Mouse (Mus musculus): ENCODE measurements at regions not wholly inside any gene's neighbourhood (a gene's known extent, or its start where the extent isn't known, plus 50 kb on each side); places are given as distances from the start of the nearest gene placed in this dataset.
"Not testable (repeated sequence)": the region's sequence is repeated elsewhere in the genome, so short reads cannot be mapped to it uniquely, and the experiment has no call there.

DNA sequence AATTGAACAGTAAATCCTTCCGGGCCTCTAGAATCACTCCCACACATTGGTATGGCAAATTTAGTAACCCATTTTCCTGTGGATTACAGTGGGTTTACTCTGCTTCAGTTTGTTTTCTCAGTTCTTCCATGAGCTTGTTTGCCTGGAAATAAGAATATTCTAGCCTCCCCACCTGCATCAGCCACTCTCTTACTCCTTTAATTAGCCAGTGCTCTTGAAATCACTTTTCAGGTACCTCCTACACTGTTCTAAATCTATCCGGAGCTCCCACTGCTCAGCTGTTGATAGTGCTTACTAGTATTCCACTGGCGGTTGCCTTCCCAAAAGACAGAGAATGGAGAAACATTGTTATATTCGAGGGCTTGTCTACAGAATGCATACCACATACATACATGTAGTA is 167.1 kb downstream of the Htr7 start:
- DNase-seq: no peak

DNA sequence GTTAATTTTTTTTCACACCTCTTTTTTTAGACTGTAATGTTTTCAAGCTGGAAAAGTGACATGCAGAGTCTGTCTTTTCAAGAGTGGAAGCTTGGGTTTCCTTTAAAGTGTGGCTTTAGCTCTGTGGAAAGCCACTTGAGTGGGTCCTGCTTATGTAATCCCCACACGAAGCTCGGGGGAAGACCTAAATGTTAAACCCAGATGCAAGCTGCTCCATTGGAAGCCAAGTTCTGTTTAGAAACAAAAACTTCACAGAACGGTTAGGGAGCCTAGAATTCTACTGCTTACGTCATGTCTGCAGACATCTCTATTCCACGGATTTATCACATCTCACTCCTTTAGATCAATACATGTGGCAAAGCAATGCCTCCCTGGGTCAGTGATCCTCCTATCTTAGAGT is 171.0 kb downstream of the Htr7 start:
- no peak for DNase-seq

GRCm38 (mm10) chr19:35881810-35882485 is 175.4 kb downstream of the Htr7 start:
- no peak for DNase-seq

GRCm38 (mm10) chr19:35875464-35875863 is 181.8 kb downstream of the Htr7 start:
- no peak for DNase-seq

GRCm38 (mm10) chr19:35870720-35871119 is 186.6 kb downstream of the Htr7 start:
- no peak for DNase-seq

- DNase-seq: no peak
These were observed 188.8 kb downstream of the Htr7 start for GRCm38 (mm10) chr19:35868543-35868942.

DNA sequence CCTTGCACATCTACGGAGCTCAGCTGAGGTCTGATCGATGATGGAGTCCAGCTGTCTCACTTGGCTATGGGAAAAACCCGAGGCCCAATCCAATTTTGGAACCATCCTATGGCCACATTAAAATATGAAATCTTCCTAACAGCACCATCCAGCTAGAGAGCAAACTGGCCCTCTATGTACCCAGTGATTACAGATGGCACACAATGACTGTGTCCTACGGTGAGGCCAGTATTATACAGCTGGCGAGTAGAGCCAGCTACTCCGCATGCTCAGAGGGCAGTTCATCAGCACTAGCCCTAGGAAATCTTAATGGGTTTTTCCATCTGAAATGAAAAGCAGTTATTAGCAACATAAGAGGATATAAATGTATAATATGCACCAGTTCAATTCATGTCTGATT is 194.3 kb downstream of the Htr7 start:
- DNase-seq: no peak

DNA sequence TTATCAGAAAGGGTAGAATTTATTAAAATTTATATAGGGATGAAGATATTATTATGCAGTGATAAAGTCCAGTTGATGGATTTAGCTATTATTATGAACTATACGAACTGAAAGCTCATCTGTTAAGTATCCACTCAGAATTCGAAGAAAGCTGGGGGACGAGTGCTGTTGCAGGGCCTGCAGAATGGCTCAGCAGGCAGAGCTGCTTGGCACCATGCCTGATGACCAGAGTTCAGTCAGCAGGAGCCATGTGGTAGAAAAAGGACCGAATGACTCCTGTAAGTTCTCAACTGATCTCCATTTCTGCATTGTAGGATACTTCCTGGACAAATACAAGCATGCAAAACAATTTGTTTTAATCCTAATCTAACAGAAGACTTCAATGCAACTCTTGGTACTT is 195.9 kb downstream of the Htr7 start:
- peak; percentile 40 for DNase-seq

DNA sequence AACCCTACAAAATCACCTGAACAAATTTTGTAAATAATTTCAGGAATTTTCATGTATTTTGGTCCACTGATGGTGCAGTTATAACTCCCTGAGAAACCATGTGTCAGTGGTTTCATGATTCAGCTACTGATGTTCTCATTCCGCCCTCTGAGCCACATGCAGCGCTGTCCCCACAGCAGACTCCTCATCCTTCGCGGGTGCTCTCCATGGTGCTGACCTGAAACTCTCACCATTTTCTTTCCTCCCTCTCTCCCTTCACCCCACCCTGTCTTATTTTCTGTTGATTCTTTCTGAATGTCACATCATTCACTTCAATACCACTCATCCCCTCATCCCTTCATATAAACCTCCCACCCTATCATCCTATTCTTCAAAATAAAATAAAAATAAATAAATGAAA is 224.3 kb downstream of the Htr7 start:
- DNase-seq: no peak

DNA sequence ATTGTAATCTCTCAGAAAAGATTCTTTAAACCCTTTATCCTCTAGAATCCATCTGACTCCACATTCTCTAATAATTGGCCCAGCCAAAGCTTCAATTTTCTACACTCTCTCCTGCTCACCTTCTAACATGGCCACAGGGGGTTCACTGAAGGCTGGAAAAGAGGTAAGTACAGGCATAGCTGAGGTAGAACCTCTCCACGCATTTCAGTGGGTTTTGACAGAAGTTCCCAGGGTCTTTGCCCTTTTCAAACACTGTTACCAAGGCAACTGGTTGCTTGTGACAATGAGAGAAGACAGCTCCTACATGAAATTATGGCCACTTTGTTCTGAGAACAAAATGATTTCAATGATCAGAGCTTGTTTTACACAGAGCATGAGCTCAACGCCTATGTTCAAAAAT is 231.2 kb downstream of the Htr7 start:
- DNase-seq: no peak

GRCm38 (mm10) chr19:35819626-35820025 is 237.7 kb downstream of the Htr7 start:
- no peak for DNase-seq

GRCm38 (mm10) chr19:35794661-35795060 is 262.6 kb downstream of the Htr7 start:
- DNase-seq: no peak

DNA sequence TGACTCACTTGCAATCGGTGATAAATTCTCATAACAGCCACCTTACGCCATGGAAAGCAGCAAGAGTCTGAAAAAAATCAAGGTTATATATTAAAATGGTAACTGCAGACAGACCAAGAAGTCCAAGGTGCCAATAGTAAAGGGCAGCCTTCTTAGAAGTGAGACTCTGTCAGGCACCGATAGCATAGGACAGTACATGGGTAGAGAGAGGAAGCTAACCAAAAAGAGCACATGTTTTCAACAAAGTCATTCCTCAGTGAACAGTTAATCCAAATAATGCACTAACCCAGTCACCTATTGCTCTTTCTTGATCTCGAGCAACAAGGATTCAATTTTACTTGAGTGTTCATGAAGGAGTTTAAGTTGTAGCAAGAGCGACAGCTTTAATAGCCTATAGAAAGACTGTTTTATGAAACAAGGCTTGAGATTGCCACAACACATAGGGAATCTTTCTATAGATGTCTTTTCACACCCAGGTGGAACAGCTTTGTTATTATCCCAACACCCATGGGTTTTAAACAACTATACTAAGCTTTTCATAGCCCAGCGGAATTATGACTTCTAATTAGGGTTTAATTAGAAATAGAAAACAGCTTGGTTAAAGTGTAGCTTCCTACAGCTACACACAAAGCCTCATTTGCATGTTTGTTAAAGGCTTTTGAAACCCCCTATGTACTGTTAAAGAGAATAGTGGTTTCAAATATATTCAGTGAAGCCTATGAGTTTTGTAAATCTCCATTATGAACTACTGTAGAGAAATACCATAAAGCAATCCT is 269.9 kb downstream of the Htr7 start:
- no peak for DNase-seq

DNA sequence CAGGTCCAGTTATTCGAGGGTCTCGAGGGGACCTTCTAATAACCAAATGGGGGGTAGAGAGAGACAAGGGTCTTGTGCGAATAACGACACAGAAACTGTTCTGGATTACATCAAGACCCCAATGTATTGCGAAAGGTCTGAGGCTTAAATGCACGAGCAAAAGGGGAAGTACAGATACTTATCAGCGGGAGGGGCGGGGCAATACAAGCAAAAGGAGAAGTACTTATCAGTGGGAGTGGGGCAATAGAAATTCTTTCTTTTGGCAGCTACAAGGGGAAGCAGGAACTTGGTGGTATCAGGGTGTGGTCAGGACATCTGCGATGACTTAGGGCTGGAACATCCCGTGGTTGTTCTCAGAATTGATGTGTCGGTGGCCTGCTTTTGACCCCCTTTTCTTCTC is 295.6 kb downstream of the Htr7 start:
- DNase-seq: not testable (repeated sequence)

- peak; percentile 84 for DNase-seq
These were observed 297.6 kb downstream of the Htr7 start for GRCm38 (mm10) chr19:35759701-35760100.

GRCm38 (mm10) chr19:35755494-35755893 is 301.8 kb downstream of the Htr7 start:
- no peak for DNase-seq

DNA sequence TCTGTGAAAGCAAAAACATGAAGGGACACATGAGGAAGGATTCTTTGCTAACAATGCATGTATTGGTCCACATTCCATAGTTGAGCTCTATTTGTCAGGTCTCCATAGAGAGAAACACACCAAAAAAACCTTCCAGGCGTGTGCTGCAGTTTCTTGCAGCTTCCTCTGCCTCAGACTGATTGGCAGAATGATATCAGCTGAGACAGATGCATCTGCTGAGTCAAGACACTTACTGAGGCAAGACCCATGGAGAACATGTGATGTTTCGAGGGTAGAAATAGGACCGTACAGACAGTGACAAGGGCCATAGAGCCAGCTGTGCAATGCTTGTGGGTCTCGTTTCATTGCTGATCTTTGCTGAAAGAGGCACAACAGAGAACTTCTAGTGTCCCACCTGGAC is 321.6 kb downstream of the Htr7 start:
- no peak for DNase-seq

DNA sequence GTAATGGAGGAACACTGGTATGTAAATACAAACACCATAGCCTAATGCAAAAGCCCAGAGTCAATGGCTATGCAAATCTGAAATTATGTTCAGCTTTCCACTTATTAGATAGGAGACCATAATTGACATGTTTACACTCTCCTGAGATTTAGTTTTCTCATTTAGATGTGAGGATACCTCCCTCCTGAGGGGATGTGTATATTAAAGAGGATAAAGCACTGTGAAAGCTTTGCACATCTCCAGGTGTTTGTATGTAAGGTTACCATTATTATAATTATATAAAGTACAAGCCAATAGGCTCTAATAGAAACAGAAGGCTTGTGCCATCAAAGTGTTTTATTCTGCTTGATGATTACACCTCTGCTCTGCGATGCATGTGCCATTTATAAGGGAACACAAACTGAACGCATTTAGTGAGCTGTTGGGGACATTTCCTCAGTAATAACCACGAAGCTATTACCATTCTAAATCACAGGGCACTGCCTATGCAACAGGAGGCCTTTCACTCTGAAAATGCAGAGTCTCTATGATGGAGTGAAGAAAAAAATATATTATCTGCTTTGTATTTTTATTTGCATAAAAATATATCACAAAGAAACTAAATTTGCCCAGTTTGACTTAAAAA is 328.8 kb downstream of the Htr7 start:
- no peak for DNase-seq

All from kidney, adult 11 months (tissue).